Mouse (Mus musculus) kidney, embryonic 16.5 days (tissue): Measurements from ENCODE around the gene Klhl20. TPM values are rescaled to one million over a fixed set of nuclear protein-coding genes. Genes with fewer than 3 reads are reported as not detected.
A peak's percentile ranks its signal among the peaks of the same experiment; 100 is the strongest.

ENCODE experiments used
- ATAC-seq: fragments of 200-750 bp; cut with Nextera tagmentation; 2 replicates; pipeline ENCODE4 v1.8.0; 2017; ENCODE audit warnings: moderate TSS enrichment; ENCODE audit not compliant: low FRiP score, low TSS enrichment
- H3K27ac ChIP-seq: fragments of 300-500 bp; sonication (generic); 2 replicates; pipeline ENCODE4 v1.5.1; 2014; ENCODE audit warnings: low read length
- H3K27me3 ChIP-seq: fragments of 300-500 bp; sonication (generic); 2 replicates; pipeline ENCODE4 v1.6.1; 2014; ENCODE audit warnings: low read length, control low read depth, mixed read lengths; ENCODE audit not compliant: insufficient read depth
- H3K36me3 ChIP-seq: fragments of 300-500 bp; sonication (generic); 2 replicates; pipeline ENCODE4 v1.6.1; 2014; ENCODE audit warnings: low read length, control low read depth, mixed read lengths; ENCODE audit not compliant: insufficient read depth
- H3K4me1 ChIP-seq: fragments of 300-500 bp; sonication (generic); 2 replicates; pipeline ENCODE4 v1.6.1; 2014; ENCODE audit warnings: low read length, control low read depth, mixed read lengths; ENCODE audit not compliant: insufficient read depth
- H3K4me2 ChIP-seq: fragments of 300-500 bp; sonication (generic); replicated peaks from 2 replicates; pipeline ENCODE4 v1.6.1; 2014; ENCODE audit warnings: low read depth, low read length
- H3K4me3 ChIP-seq: fragments of 300-500 bp; sonication (generic); 2 replicates; pipeline ENCODE4 v1.5.1; 2014; ENCODE audit warnings: mild to moderate bottlenecking, low read length
- H3K9ac ChIP-seq: fragments of 300-500 bp; sonication (generic); replicated peaks from 2 replicates; pipeline ENCODE4 v1.6.1; 2014; ENCODE audit warnings: low read length
- H3K9me3 ChIP-seq: fragments of 300-500 bp; sonication (generic); 2 replicates; pipeline ENCODE4 v1.6.1; 2016; ENCODE audit warnings: low read length, control low read depth
- WGBS: fragments of 180-500 bp; shearing (Covaris S2); extraction: QIAGEN DNeasy Blood & Tissue Kit; methylation state at CpG from one replicate; pipeline ENCODE4 v1.1.7; 2014; 5-methylcytosine and 5-hydroxymethylcytosine counted together
- polyA plus RNA-seq: library from polyadenylated mRNA; unstranded; fragments of >200 nt; fragmentation: Nextera tagmentation; extraction: Ambion mirVana; gene quantifications from 2 replicates; pipeline ENCODE4 v1.2.1, GENCODE M21; 2015

The Klhl20 gene
- polyA plus RNA-seq, 1 experiment from 2014 or later: 16.1 TPM

- H3K36me3 ChIP-seq: peaks cover 26% of the 10 kb centered on the region
- H3K9me3 ChIP-seq: no peaks in the 10 kb centered on the region
Observed at GRCm38 (mm10) chr1:161077243-161077642, 54.1 kb downstream of the Klhl20 start.

GRCm38 (mm10) chr1:161076238-161076637, 55.1 kb downstream of the Klhl20 start:
- no peak overlapping the region for H3K4me2 ChIP-seq
- H3K36me3 ChIP-seq: peaks cover 21% of the 10 kb centered on the region
- ATAC-seq: no peak
- H3K27ac ChIP-seq: no peak overlapping the region
- peaks cover 23% of the 10 kb centered on the region for H3K4me1 ChIP-seq
- H3K4me3 ChIP-seq: no peak overlapping the region
- no peaks in the 10 kb centered on the region for H3K9me3 ChIP-seq
- H3K27me3 ChIP-seq: no peaks in the 10 kb centered on the region
- WGBS: 74% methylated on average over 6 of the region's 6 CpGs
- no peak overlapping the region for H3K9ac ChIP-seq

More at GRCm38 (mm10) chr1:161077243-161077642, 54.1 kb downstream of the Klhl20 start:
- ATAC-seq: no peak
- no peak overlapping the region for H3K4me3 ChIP-seq
- peaks cover 19% of the 10 kb centered on the region for H3K4me1 ChIP-seq
- H3K27me3 ChIP-seq: no peaks in the 10 kb centered on the region
- H3K27ac ChIP-seq: no peak overlapping the region
- WGBS: 95% methylated on average over 3 of the region's 3 CpGs
- no peak overlapping the region for H3K4me2 ChIP-seq
- no peak overlapping the region for H3K9ac ChIP-seq

- Histone ChIP-seq H3K4me3 (peak overlapping the region; percentile 85), H3K36me3 (peaks cover 4% of the 10 kb centered on the region; the same call in 1 of the 2 replicates), H3K9ac (peak overlapping the region; percentile 89), H3K27me3 (no peaks in the 10 kb centered on the region), H3K4me2 (peak overlapping the region; percentile 73), H3K9me3 (no peaks in the 10 kb centered on the region), H3K4me1 (peaks cover 31% of the 10 kb centered on the region), H3K27ac (peak overlapping the region; percentile 81)
- WGBS: 0% methylated on average over 12 of the region's 12 CpGs
- no peak for ATAC-seq
Observed at GRCm38 (mm10) chr1:161071272-161071620, 60.1 kb downstream of the Klhl20 start.

- H3K4me2 ChIP-seq: peak within 1 kb of the TSS; percentile 94
- H3K9me3 ChIP-seq: no peaks in the 10 kb centered on the region
- no peaks in the 10 kb centered on the region for H3K27me3 ChIP-seq
- peak within 1 kb of the TSS; percentile 85 for H3K4me3 ChIP-seq
- ATAC-seq: peak; percentile 98
- peak within 1 kb of the TSS; percentile 89 for H3K9ac ChIP-seq
- H3K27ac ChIP-seq: peak within 1 kb of the TSS; percentile 81
- H3K4me1 ChIP-seq: peaks cover 31% of the 10 kb centered on the region
- under 1% methylated on average over 57 of the region's 57 CpGs for WGBS
- H3K36me3 ChIP-seq: peaks cover 2% of the 10 kb centered on the region; the same call in 1 of the 2 replicates
Observed at GRCm38 (mm10) chr1:161070352-161071271, 60.7 kb downstream of the Klhl20 start, which contains the start of the genes Dars2 and Cenpl. Dars2 (minus strand) TSS chr1:161070658. Cenpl (plus strand) TSS chr1:161070713.

- H3K9ac ChIP-seq: no peak overlapping the region
- H3K4me2 ChIP-seq: no peak overlapping the region
- ATAC-seq: no peak
- no peaks in the 10 kb centered on the region for H3K27me3 ChIP-seq
- WGBS: 80% methylated on average over 1 of the region's 1 CpGs
- H3K9me3 ChIP-seq: no peaks in the 10 kb centered on the region
- H3K27ac ChIP-seq: no peak overlapping the region
- H3K4me1 ChIP-seq: no peaks in the 10 kb centered on the region
- no peak overlapping the region for H3K4me3 ChIP-seq
- 0 out of 2 replicates have a peak, but pooled peaks cover 5% of the 10 kb centered on the region for H3K36me3 ChIP-seq
Observed at GRCm38 (mm10) chr1:161063351-161063750, 68.0 kb downstream of the Klhl20 start.

GRCm38 (mm10) chr1:161057164-161057563, 74.1 kb downstream of the Klhl20 start:
- Histone ChIP-seq H3K36me3 (peaks cover 20% of the 10 kb centered on the region), H3K4me1 (no peaks in the 10 kb centered on the region), H3K27ac (no peak overlapping the region), H3K4me2 (no peak overlapping the region), H3K27me3 (no peaks in the 10 kb centered on the region), H3K9me3 (no peaks in the 10 kb centered on the region), H3K9ac (no peak overlapping the region), H3K4me3 (no peak overlapping the region)
- WGBS: 95% methylated on average over 1 of the region's 1 CpGs
- no peak for ATAC-seq

- Histone ChIP-seq H3K9me3 (no peaks in the 10 kb centered on the region), H3K4me3 (no peak overlapping the region), H3K27ac (no peak overlapping the region), H3K9ac (no peak overlapping the region), H3K27me3 (no peaks in the 10 kb centered on the region), H3K4me1 (no peaks in the 10 kb centered on the region), H3K36me3 (peaks cover 35% of the 10 kb centered on the region), H3K4me2 (no peak overlapping the region)
- no peak for ATAC-seq
- 89% methylated on average over 3 of the region's 3 CpGs for WGBS
Observed at GRCm38 (mm10) chr1:161046972-161047371, 84.3 kb downstream of the Klhl20 start.

- no peak for ATAC-seq
- WGBS: 89% methylated on average over 7 of the region's 7 CpGs
- Histone ChIP-seq H3K36me3 (peaks cover 48% of the 10 kb centered on the region), H3K4me2 (no peak overlapping the region), H3K27ac (no peak overlapping the region), H3K4me1 (peaks cover 12% of the 10 kb centered on the region), H3K27me3 (no peaks in the 10 kb centered on the region), H3K4me3 (no peak overlapping the region), H3K9me3 (no peaks in the 10 kb centered on the region), H3K9ac (no peak overlapping the region)
Observed at GRCm38 (mm10) chr1:161041261-161042020, 89.9 kb downstream of the Klhl20 start.

GRCm38 (mm10) chr1:161040855-161041254, 90.5 kb downstream of the Klhl20 start:
- Histone ChIP-seq H3K36me3 (peaks cover 49% of the 10 kb centered on the region), H3K27ac (peak overlapping the region; percentile 58; the same call in 1 of the 2 replicates)

More at GRCm38 (mm10) chr1:161040855-161041254, 90.5 kb downstream of the Klhl20 start:
- no peak overlapping the region for H3K4me2 ChIP-seq
- H3K27me3 ChIP-seq: no peaks in the 10 kb centered on the region
- H3K9ac ChIP-seq: no peak overlapping the region
- H3K4me1 ChIP-seq: peaks cover 13% of the 10 kb centered on the region
- no peak for ATAC-seq
- no peaks in the 10 kb centered on the region for H3K9me3 ChIP-seq
- no peak overlapping the region for H3K4me3 ChIP-seq
